Mouse (Mus musculus): ENCODE data around the gene Usp18. TPM values are rescaled to one million over a fixed set of nuclear protein-coding genes. Genes with fewer than 3 reads are reported as not detected.

Usp18 gene
- polyA plus RNA-seq, 1 experiment from 2014 or later: 6.3 TPM

- Histone ChIP-seq H3K4me1 (replicated peaks) (peaks cover 19% of the 10 kb centered on the region), H3K9me3 (replicated peaks) (no peaks in the 10 kb centered on the region), H3K36me3 (no peaks in the 10 kb centered on the region), H3K27ac (peak overlapping the region; percentile 21), H3K4me3 (replicated peaks) (no peak overlapping the region), H3K27me3 (0 out of 2 replicates have a peak, but pooled peaks cover 8% of the 10 kb centered on the region), H3K4me2 (peak overlapping the region; percentile 19; the same call in 1 of the 2 replicates), H3K9ac (no peak overlapping the region)
- no peak for ATAC-seq (ENCODE audit: low read depth)
- no peak for DNase-seq
- WGBS (ENCODE audit: insufficient replicate concordance): 49% methylated on average over 10 of the region's 10 CpGs
These were observed 57.9 kb downstream of the Usp18 start for GRCm38 (mm10) chr6:121303466-121304220.

GRCm38 (mm10) chr6:121304630-121305029 is 58.9 kb downstream of the Usp18 start:
- Histone ChIP-seq H3K9me3 (replicated peaks) (no peaks in the 10 kb centered on the region), H3K4me3 (replicated peaks) (no peak overlapping the region), H3K36me3 (no peaks in the 10 kb centered on the region), H3K4me2 (peak overlapping the region; percentile 19; the same call in 1 of the 2 replicates), H3K9ac (no peak overlapping the region), H3K27me3 (0 out of 2 replicates have a peak, but pooled peaks cover 8% of the 10 kb centered on the region), H3K27ac (peak overlapping the region; percentile 21; the same call in 1 of the 2 replicates), H3K4me1 (replicated peaks) (peaks cover 17% of the 10 kb centered on the region)
- ATAC-seq (ENCODE audit: low read depth): no peak
- DNase-seq: no peak
- WGBS (ENCODE audit: insufficient replicate concordance): 60% methylated on average over 9 of the region's 9 CpGs

- DNase-seq (no peak), ATAC-seq (ENCODE audit: low read depth) (no peak)
- WGBS (ENCODE audit: insufficient replicate concordance): 64% methylated on average over 3 of the region's 3 CpGs
- Histone ChIP-seq H3K9ac (no peak overlapping the region), H3K9me3 (replicated peaks) (no peaks in the 10 kb centered on the region), H3K27ac (no peak overlapping the region), H3K27me3 (0 out of 2 replicates have a peak, but pooled peaks cover 4% of the 10 kb centered on the region), H3K4me3 (replicated peaks) (no peak overlapping the region), H3K36me3 (no peaks in the 10 kb centered on the region), H3K4me1 (replicated peaks) (peaks cover 17% of the 10 kb centered on the region), H3K4me2 (no peak overlapping the region)
These were observed 59.9 kb downstream of the Usp18 start for GRCm38 (mm10) chr6:121305571-121305970.

GRCm38 (mm10) chr6:121310984-121311383 is 65.3 kb downstream of the Usp18 start:
- Histone ChIP-seq H3K27ac (peak overlapping the region; percentile 31), H3K4me2 (no peak overlapping the region), H3K4me3 (replicated peaks) (no peak overlapping the region), H3K4me1 (replicated peaks) (peaks cover 4% of the 10 kb centered on the region; the same call in 1 of the 2 replicates), H3K27me3 (no peaks in the 10 kb centered on the region), H3K9ac (no peak overlapping the region), H3K36me3 (no peaks in the 10 kb centered on the region), H3K9me3 (replicated peaks) (no peaks in the 10 kb centered on the region)
- 53% methylated on average over 6 of the region's 6 CpGs for WGBS (ENCODE audit: insufficient replicate concordance)
- DNase-seq (no peak), ATAC-seq (ENCODE audit: low read depth) (peak; percentile 70)

GRCm38 (mm10) chr6:121319099-121319498 is 73.4 kb downstream of the Usp18 start:
- Histone ChIP-seq H3K4me2 (no peak overlapping the region), H3K4me1 (replicated peaks) (no peaks in the 10 kb centered on the region), H3K4me3 (replicated peaks) (no peak overlapping the region), H3K9ac (no peak overlapping the region), H3K36me3 (no peaks in the 10 kb centered on the region), H3K27ac (no peak overlapping the region), H3K9me3 (replicated peaks) (no peaks in the 10 kb centered on the region), H3K27me3 (no peaks in the 10 kb centered on the region)
- no peak for ATAC-seq (ENCODE audit: low read depth)
- WGBS (ENCODE audit: insufficient replicate concordance): 48% methylated on average over 6 of the region's 6 CpGs
- no peak for DNase-seq

Other genes starting within 250 kb of the Usp18 start
- 9.9 and 10.7 TPM in 2 replicates for gene Mical3, start 114.9 kb upstream of the Usp18 start, polyA plus RNA-seq (2015; fragmentation: Nextera tagmentation; extraction: Ambion mirVana)
- 2.9 and 3.3 TPM in 2 replicates for gene Pex26, start 62.2 kb upstream of the Usp18 start, polyA plus RNA-seq (2015; fragmentation: Nextera tagmentation; extraction: Ambion mirVana)
- gene Tuba8, start 35.2 kb upstream of the Usp18 start, polyA plus RNA-seq (2015; fragmentation: Nextera tagmentation; extraction: Ambion mirVana): 6.7 and 7.7 TPM in 2 replicates
- 18.6 and 21.2 TPM in 2 replicates for gene Slc6a13, start 54.3 kb downstream of the Usp18 start, polyA plus RNA-seq (2015; fragmentation: Nextera tagmentation; extraction: Ambion mirVana)
- 1.1 and 1.4 TPM in 2 replicates for gene Slc6a12, start 97.2 kb downstream of the Usp18 start, polyA plus RNA-seq (2015; fragmentation: Nextera tagmentation; extraction: Ambion mirVana)
- gene Iqsec3, start 227.8 kb downstream of the Usp18 start, polyA plus RNA-seq (2015; fragmentation: Nextera tagmentation; extraction: Ambion mirVana): not detected in 2 replicates

Measured in liver, embryonic 13.5 days (tissue).